Comparison of ENCODE assay signal across 10 mouse cellular contexts in the genomic region with DNA sequence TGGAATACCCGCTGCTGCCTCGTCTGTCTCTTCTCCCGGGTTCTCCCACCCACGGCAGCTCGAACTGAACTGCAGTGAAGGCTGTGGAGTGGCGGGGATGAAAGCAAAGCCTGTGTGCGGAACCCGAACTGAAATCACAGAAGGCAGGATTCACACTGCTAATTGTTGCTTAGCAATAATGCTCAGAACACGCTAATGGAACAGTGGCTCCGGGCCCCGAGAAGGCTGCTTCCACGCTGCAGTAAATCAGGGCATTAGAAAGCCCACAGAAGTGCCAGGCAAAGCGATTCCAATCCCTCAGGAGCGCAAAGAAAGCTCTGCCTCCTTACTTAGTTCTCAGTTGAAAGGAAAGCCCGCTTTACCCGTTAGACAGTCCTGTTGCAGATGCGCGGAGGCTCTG.
A peak's percentile ranks its signal among the peaks of the same experiment; 100 is the strongest.
DNase-seq lines count a peak whose midpoint lies in the region; ATAC-seq and TF ChIP-seq lines count a peak whose summit lies in the region.
"Had no signal": no experiment of that assay in that cellular context is flagged by ENCODE, and none has a peak within 500 bp of the region (broad histone marks: within the 10 kb centered on the region; RNA-seq: fewer than 3 reads in every experiment).

No protein-coding gene starts in this region.

- WGBS in hindbrain, embryonic 13.5 days, result 62% methylated on average over 18 of the region's 18 CpGs
- WGBS in hindbrain, embryonic 11.5 days, result 83% methylated on average over 18 of the region's 18 CpGs
- 78% methylated on average over 18 of the region's 18 CpGs for WGBS in heart, adult 2 months

- TF ChIP-seq EP300 in heart, adult 2 months (IDR thresholded peaks at IDR 0.05; ENCODE audit: insufficient read depth, low read depth, low read length), result no peak

- H3K27me3 ChIP-seq in hindbrain, embryonic 13.5 days, result no peaks in the 10 kb centered on the region
- no peaks in the 10 kb centered on the region for H3K27me3 ChIP-seq in hindbrain, embryonic 11.5 days (ENCODE audit: control insufficient read depth, insufficient read depth, low read length)
- H3K27me3 ChIP-seq in heart, adult 2 months (ENCODE audit: control insufficient read depth, insufficient read depth, low read length), result no peaks in the 10 kb centered on the region
- H3K27me3 ChIP-seq: embryonic facial prominence, embryonic 12.5 days had no signal

- no peaks in the 10 kb centered on the region for H3K36me3 ChIP-seq in hindbrain, embryonic 13.5 days
- no peaks in the 10 kb centered on the region for H3K36me3 ChIP-seq in hindbrain, embryonic 11.5 days (ENCODE audit: control insufficient read depth, insufficient read depth, low read length)
- H3K36me3 ChIP-seq in heart, adult 2 months (ENCODE audit: control insufficient read depth, insufficient read depth, low read length), result no peaks in the 10 kb centered on the region
- H3K36me3 ChIP-seq: embryonic facial prominence, embryonic 12.5 days had no signal

- no peaks in the 10 kb centered on the region for H3K79me2 ChIP-seq in heart, adult 2 months (replicated peaks; ENCODE audit: control insufficient read depth, insufficient read depth, low read length)

- DNase-seq in hindbrain, embryonic 11.5 days (ENCODE audit: low spot score), result no peak
- peak; percentile 12 to 37 for DNase-seq in frontal cortex, postnatal 14 days (ENCODE audit: low spot score in 2 of 2)
- peak; percentile 11 to 34 for DNase-seq in left cerebral cortex, adult 9 months (ENCODE audit: low spot score in 2 of 2)
- peak; percentile 70 to 74 for DNase-seq in right cerebral cortex, postnatal 10 days (ENCODE audit: low spot score in 2 of 2)
- no peak for DNase-seq in adipocyte (ENCODE audit: low spot score)
- DNase-seq in heart, adult 2 months, result no peak
- DNase-seq: heart, postnatal 14 days had no signal

- intact Hi-C loops in heart, adult 2 months (cut with DNase I), result no loop called here

- no peak for ATAC-seq in hindbrain, embryonic 13.5 days (ENCODE audit: low FRiP score)
- no peak for ATAC-seq in hindbrain, embryonic 11.5 days (ENCODE audit: low FRiP score)
- ATAC-seq in granulocyte monocyte progenitor cell, adult 5-6 weeks (replicated peaks; ENCODE audit: poor library complexity, severe bottlenecking), result no peak

- TF ChIP-seq POLR2A in heart, adult 2 months (IDR thresholded peaks at IDR 0.05; ENCODE audit: insufficient read depth, low read depth, low read length), result no peak

- TF ChIP-seq CTCF in heart, adult 2 months (IDR thresholded peaks at IDR 0.05), result no peak

- H3K9ac ChIP-seq in hindbrain, embryonic 13.5 days, result no peak overlapping the region
- H3K9ac ChIP-seq in hindbrain, embryonic 11.5 days (ENCODE audit: low read depth, low read length), result no peak overlapping the region
- no peak overlapping the region for H3K9ac ChIP-seq in heart, adult 2 months (ENCODE audit: low read depth, low read length)
- H3K9ac ChIP-seq: embryonic facial prominence, embryonic 12.5 days had no signal

- H3K27ac ChIP-seq in hindbrain, embryonic 13.5 days, result peak overlapping the region; percentile 55; the same call in 1 of the 2 replicates
- H3K27ac ChIP-seq in hindbrain, embryonic 11.5 days (ENCODE audit: low read depth, low read length), result no peak overlapping the region
- H3K27ac ChIP-seq in heart, adult 2 months, result no peak overlapping the region
- H3K27ac ChIP-seq: embryonic facial prominence, embryonic 12.5 days had no signal

- H3K4me3 ChIP-seq in hindbrain, embryonic 13.5 days, result no peak overlapping the region
- no peak overlapping the region for H3K4me3 ChIP-seq in hindbrain, embryonic 11.5 days (ENCODE audit: low read depth, low read length)
- no peak overlapping the region for H3K4me3 ChIP-seq in heart, adult 2 months
- H3K4me3 ChIP-seq: embryonic facial prominence, embryonic 12.5 days had no signal

- H3K9me3 ChIP-seq in hindbrain, embryonic 13.5 days, result no peaks in the 10 kb centered on the region
- H3K9me3 ChIP-seq in hindbrain, embryonic 11.5 days (ENCODE audit: control insufficient read depth, low read length), result no peaks in the 10 kb centered on the region
- H3K9me3 ChIP-seq: embryonic facial prominence, embryonic 12.5 days had no signal

- peaks cover 9% of the 10 kb centered on the region for H3K4me1 ChIP-seq in hindbrain, embryonic 13.5 days (replicated peaks)
- no peaks in the 10 kb centered on the region for H3K4me1 ChIP-seq in hindbrain, embryonic 11.5 days (replicated peaks; ENCODE audit: control insufficient read depth, insufficient read depth, low read length)
- H3K4me1 ChIP-seq in heart, adult 2 months (ENCODE audit: control insufficient read depth, insufficient read depth, low read length), result no peaks in the 10 kb centered on the region
- H3K4me1 ChIP-seq: embryonic facial prominence, embryonic 12.5 days had no signal

- peak overlapping the region; percentile 32 for H3K4me2 ChIP-seq in hindbrain, embryonic 13.5 days
- H3K4me2 ChIP-seq in hindbrain, embryonic 11.5 days (replicated peaks; ENCODE audit: low read depth, low read length), result no peak overlapping the region
- H3K4me2 ChIP-seq: embryonic facial prominence, embryonic 12.5 days had no signal

Comparison
In these comparisons a context has a peak if more than half of its experiments do, and no peak if none do; other contexts are left out.
1. DNase-seq: peak in frontal cortex, postnatal 14 days (2 of 2), left cerebral cortex, adult 9 months (2 of 2) and right cerebral cortex, postnatal 10 days (2 of 2); none in hindbrain, embryonic 11.5 days (single experiment), adipocyte (single experiment) and heart, adult 2 months (0 of 2).